Mouse (Mus musculus): Measurements from ENCODE around the gene Hyal3. TPM values are rescaled to one million over a fixed set of nuclear protein-coding genes. Genes with fewer than 3 reads are reported as not detected.

Gene Hyal3
- polyA plus RNA-seq, 1 experiment from 2014 or later, result 1.3 TPM

- H3K4me1 ChIP-seq (replicated peaks; ENCODE audit: control insufficient read depth, insufficient read depth), result no peaks in the 10 kb centered on the region
- no peaks in the 10 kb centered on the region for H3K9me3 ChIP-seq (ENCODE audit: control insufficient read depth, low read length)
- ATAC-seq (ENCODE audit: low FRiP score, low TSS enrichment) (no peak), DNase-seq (ENCODE audit: low spot score) (no peak)
- no peak overlapping the region for H3K4me3 ChIP-seq (ENCODE audit: low read depth, low read length)
- H3K27me3 ChIP-seq (ENCODE audit: control insufficient read depth, insufficient read depth, low read length), result no peaks in the 10 kb centered on the region
- H3K27ac ChIP-seq (replicated peaks), result no peak overlapping the region
- peaks cover 5% of the 10 kb centered on the region; the same call in 1 of the 2 replicates for H3K36me3 ChIP-seq (ENCODE audit: control insufficient read depth, insufficient read depth, low read length)
- TF ChIP-seq CTCF (IDR thresholded peaks at IDR 0.05; ENCODE audit: low read depth) (no peak), EP300 (optimal IDR thresholded peaks at IDR 0.05) (no peak)
- no peak overlapping the region; the same call in 1 of the 2 replicates for H3K9ac ChIP-seq (ENCODE audit: low read length)
- 64% methylated on average over 5 of the region's 5 CpGs for WGBS
- H3K4me2 ChIP-seq (replicated peaks; ENCODE audit: low read depth), result no peak overlapping the region
These were observed 17.8 kb downstream of the Hyal3 start for GRCm38 (mm10) chr9:107598385-107598784.

DNA sequence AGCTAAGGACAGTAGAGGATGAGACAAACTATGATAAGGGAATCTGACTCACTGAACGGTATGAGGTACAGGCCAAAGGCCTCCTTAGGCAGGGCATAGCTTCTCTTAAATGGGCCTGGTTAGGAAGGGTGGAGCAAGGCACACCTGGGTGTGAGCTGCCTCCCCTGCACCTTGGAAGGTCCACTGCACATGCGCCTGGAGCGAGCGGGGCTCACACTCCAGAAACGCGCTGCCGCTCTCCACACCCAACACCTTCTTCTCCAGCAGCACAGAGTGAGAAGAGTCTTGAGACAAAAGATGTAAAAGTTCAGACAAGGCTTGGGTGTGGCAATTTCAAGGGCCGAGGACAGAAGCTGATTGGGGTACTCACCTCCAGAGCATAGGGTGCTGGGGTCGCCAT is 18.8 kb downstream of the Hyal3 start:
- Histone ChIP-seq H3K4me1 (replicated peaks; ENCODE audit: control insufficient read depth, insufficient read depth) (no peaks in the 10 kb centered on the region), H3K27ac (replicated peaks) (no peak overlapping the region), H3K4me2 (replicated peaks; ENCODE audit: low read depth) (no peak overlapping the region), H3K36me3 (ENCODE audit: control insufficient read depth, insufficient read depth, low read length) (no peaks in the 10 kb centered on the region), H3K9ac (ENCODE audit: low read length) (no peak overlapping the region), H3K4me3 (ENCODE audit: low read depth, low read length) (no peak overlapping the region), H3K9me3 (ENCODE audit: control insufficient read depth, low read length) (no peaks in the 10 kb centered on the region), H3K27me3 (ENCODE audit: control insufficient read depth, insufficient read depth, low read length) (no peaks in the 10 kb centered on the region)
- WGBS, result 76% methylated on average over 9 of the region's 9 CpGs
- DNase-seq (ENCODE audit: low spot score), result no peak
- ATAC-seq (ENCODE audit: low FRiP score, low TSS enrichment), result no peak; the same call in 1 of the 2 replicates
- TF ChIP-seq CTCF (IDR thresholded peaks at IDR 0.05; ENCODE audit: low read depth) (no peak), EP300 (optimal IDR thresholded peaks at IDR 0.05) (no peak)

DNA sequence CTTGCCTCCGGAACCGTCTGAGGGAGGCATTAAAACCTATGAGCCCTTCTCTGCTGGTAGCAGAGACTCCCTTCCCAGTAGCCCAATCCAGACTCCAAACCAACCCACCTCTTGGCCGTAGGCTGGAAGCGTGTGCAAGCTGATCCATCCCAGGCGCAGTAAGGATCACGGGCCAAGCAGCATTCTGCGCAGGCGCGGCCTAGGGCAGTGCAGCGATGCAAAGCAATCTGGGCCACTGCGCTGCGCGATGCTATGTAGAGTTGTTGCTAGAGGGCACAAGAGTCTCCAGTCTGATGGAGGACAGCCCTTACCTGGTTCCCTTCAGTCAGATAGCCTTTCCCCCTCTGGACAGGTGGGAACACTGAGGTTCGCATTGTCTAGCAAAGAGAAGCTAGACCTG is 19.2 kb downstream of the Hyal3 start:
- DNase-seq (ENCODE audit: low spot score), result no peak
- no peak overlapping the region for H3K4me2 ChIP-seq (replicated peaks; ENCODE audit: low read depth)
- H3K4me1 ChIP-seq (replicated peaks; ENCODE audit: control insufficient read depth, insufficient read depth), result no peaks in the 10 kb centered on the region
- no peaks in the 10 kb centered on the region for H3K36me3 ChIP-seq (ENCODE audit: control insufficient read depth, insufficient read depth, low read length)
- no peak overlapping the region for H3K4me3 ChIP-seq (ENCODE audit: low read depth, low read length)
- no peaks in the 10 kb centered on the region for H3K9me3 ChIP-seq (ENCODE audit: control insufficient read depth, low read length)
- H3K27ac ChIP-seq (replicated peaks), result no peak overlapping the region
- TF ChIP-seq EP300 (optimal IDR thresholded peaks at IDR 0.05) (no peak), CTCF (IDR thresholded peaks at IDR 0.05; ENCODE audit: low read depth) (no peak)
- no peak for ATAC-seq (ENCODE audit: low FRiP score, low TSS enrichment)
- H3K27me3 ChIP-seq (ENCODE audit: control insufficient read depth, insufficient read depth, low read length), result no peaks in the 10 kb centered on the region
- 78% methylated on average over 14 of the region's 14 CpGs for WGBS
- H3K9ac ChIP-seq (ENCODE audit: low read length), result no peak overlapping the region

GRCm38 (mm10) chr9:107600745-107601144 is 20.1 kb downstream of the Hyal3 start:
- no peak overlapping the region for H3K27ac ChIP-seq (replicated peaks)
- H3K4me1 ChIP-seq (replicated peaks; ENCODE audit: control insufficient read depth, insufficient read depth), result no peaks in the 10 kb centered on the region
- H3K4me3 ChIP-seq (ENCODE audit: low read depth, low read length), result no peak overlapping the region
- TF ChIP-seq EP300 (optimal IDR thresholded peaks at IDR 0.05) (no peak), CTCF (IDR thresholded peaks at IDR 0.05; ENCODE audit: low read depth) (peak; percentile 61)
- 70% methylated on average over 12 of the region's 12 CpGs for WGBS
- H3K27me3 ChIP-seq (ENCODE audit: control insufficient read depth, insufficient read depth, low read length), result no peaks in the 10 kb centered on the region
- H3K9ac ChIP-seq (ENCODE audit: low read length), result no peak overlapping the region
- no peaks in the 10 kb centered on the region for H3K36me3 ChIP-seq (ENCODE audit: control insufficient read depth, insufficient read depth, low read length)
- H3K4me2 ChIP-seq (replicated peaks; ENCODE audit: low read depth), result no peak overlapping the region
- ATAC-seq (ENCODE audit: low FRiP score, low TSS enrichment) (0 out of 2 replicates have a peak, but pooled peaks have one; percentile 0), DNase-seq (ENCODE audit: low spot score) (peak; percentile 81)
- no peaks in the 10 kb centered on the region for H3K9me3 ChIP-seq (ENCODE audit: control insufficient read depth, low read length)

- Histone ChIP-seq H3K27me3 (ENCODE audit: control insufficient read depth, insufficient read depth, low read length) (no peaks in the 10 kb centered on the region), H3K4me3 (ENCODE audit: low read depth, low read length) (no peak overlapping the region), H3K9me3 (ENCODE audit: control insufficient read depth, low read length) (no peaks in the 10 kb centered on the region), H3K9ac (ENCODE audit: low read length) (no peak overlapping the region), H3K36me3 (ENCODE audit: control insufficient read depth, insufficient read depth, low read length) (no peaks in the 10 kb centered on the region), H3K4me2 (replicated peaks; ENCODE audit: low read depth) (no peak overlapping the region), H3K4me1 (replicated peaks; ENCODE audit: control insufficient read depth, insufficient read depth) (no peaks in the 10 kb centered on the region), H3K27ac (replicated peaks) (no peak overlapping the region)
- 80% methylated on average over 11 of the region's 11 CpGs for WGBS
- no peak for DNase-seq (ENCODE audit: low spot score)
- ATAC-seq (ENCODE audit: low FRiP score, low TSS enrichment), result no peak
- TF ChIP-seq EP300 (optimal IDR thresholded peaks at IDR 0.05) (no peak), CTCF (IDR thresholded peaks at IDR 0.05; ENCODE audit: low read depth) (no peak)
These were observed 20.7 kb downstream of the Hyal3 start for GRCm38 (mm10) chr9:107601275-107601674.

DNA sequence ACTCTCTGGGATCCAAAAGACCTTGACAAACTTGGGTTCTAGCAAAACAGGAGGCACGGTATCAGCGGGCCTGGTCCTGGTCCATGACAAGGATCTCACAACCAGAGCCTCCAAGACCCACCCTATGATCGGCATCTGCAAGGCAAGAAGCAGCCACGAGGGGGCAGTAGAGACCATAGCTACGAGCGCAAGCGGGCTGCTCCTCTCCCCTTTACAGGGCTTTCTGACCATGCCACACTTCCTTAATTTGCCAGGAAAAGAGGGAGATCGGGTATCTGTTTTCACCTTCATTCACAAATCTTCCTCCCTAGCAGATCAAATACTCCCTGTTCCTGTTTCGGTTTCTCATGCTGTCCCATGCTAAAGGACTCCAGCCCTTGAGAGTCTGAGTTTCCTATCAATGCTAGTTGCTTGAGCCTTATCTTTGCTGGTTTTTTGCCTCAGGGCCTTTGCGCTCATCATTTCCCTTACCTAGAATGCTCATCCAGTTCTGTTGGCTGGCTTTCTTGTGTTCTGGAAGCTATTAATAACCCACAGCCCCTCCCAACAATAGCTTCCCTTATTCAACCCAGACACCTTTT is 21.5 kb downstream of the Hyal3 start:
- TF ChIP-seq CTCF (IDR thresholded peaks at IDR 0.05; ENCODE audit: low read depth), result peak; percentile 99
- no peak for TF ChIP-seq EP300 (optimal IDR thresholded peaks at IDR 0.05)
- Histone ChIP-seq H3K36me3 (ENCODE audit: control insufficient read depth, insufficient read depth, low read length) (no peaks in the 10 kb centered on the region), H3K4me1 (replicated peaks; ENCODE audit: control insufficient read depth, insufficient read depth) (no peaks in the 10 kb centered on the region), H3K9ac (ENCODE audit: low read length) (no peak overlapping the region), H3K4me2 (replicated peaks; ENCODE audit: low read depth) (no peak overlapping the region), H3K9me3 (ENCODE audit: control insufficient read depth, low read length) (no peaks in the 10 kb centered on the region), H3K27me3 (ENCODE audit: control insufficient read depth, insufficient read depth, low read length) (no peaks in the 10 kb centered on the region), H3K27ac (replicated peaks) (no peak overlapping the region), H3K4me3 (ENCODE audit: low read depth, low read length) (no peak overlapping the region)
- 8% methylated on average over 10 of the region's 10 CpGs for WGBS
- DNase-seq (ENCODE audit: low spot score) (peak; percentile 93), ATAC-seq (ENCODE audit: low FRiP score, low TSS enrichment) (no peak; the same call in 1 of the 2 replicates)

Data from stomach, postnatal 0 days (tissue).